Mouse (Mus musculus): Measurements from ENCODE around the gene Gpatch8. TPM values are rescaled to one million over a fixed set of nuclear protein-coding genes. Genes with fewer than 3 reads are reported as not detected.

The Gpatch8 gene
- polyA plus RNA-seq, 1 experiment: 1.1 TPM

- TF ChIP-seq GATA1 (IDR thresholded peaks at IDR 0.05; ENCODE audit: low read length): no peak
- no peak for TF ChIP-seq TAL1 (IDR thresholded peaks at IDR 0.05; ENCODE audit: low read length)
- H3K4me1 ChIP-seq (ENCODE audit: control insufficient read depth): peaks cover 13% of the 10 kb centered on the region
- peaks cover 96% of the 10 kb centered on the region for H3K27me3 ChIP-seq (ENCODE audit: control insufficient read depth)
- peaks cover 8% of the 10 kb centered on the region for H3K9me3 ChIP-seq (ENCODE audit: control insufficient read depth, low read length)
- H3K4me3 ChIP-seq (replicated peaks): no peak overlapping the region
- no peaks in the 10 kb centered on the region for H3K36me3 ChIP-seq (ENCODE audit: control insufficient read depth)
These were observed 106.9 kb downstream of the Gpatch8 start for GRCm38 (mm10) chr11:102449043-102450008.

- TF ChIP-seq TAL1 (IDR thresholded peaks at IDR 0.05; ENCODE audit: low read length): no peak
- H3K36me3 ChIP-seq (ENCODE audit: control insufficient read depth): no peaks in the 10 kb centered on the region
- H3K27me3 ChIP-seq (ENCODE audit: control insufficient read depth): peaks cover 97% of the 10 kb centered on the region
- H3K4me1 ChIP-seq (ENCODE audit: control insufficient read depth): peaks cover 13% of the 10 kb centered on the region
- peaks cover 8% of the 10 kb centered on the region for H3K9me3 ChIP-seq (ENCODE audit: control insufficient read depth, low read length)
- no peak overlapping the region for H3K4me3 ChIP-seq (replicated peaks)
These were observed 107.9 kb downstream of the Gpatch8 start for GRCm38 (mm10) chr11:102448327-102448726.

DNA sequence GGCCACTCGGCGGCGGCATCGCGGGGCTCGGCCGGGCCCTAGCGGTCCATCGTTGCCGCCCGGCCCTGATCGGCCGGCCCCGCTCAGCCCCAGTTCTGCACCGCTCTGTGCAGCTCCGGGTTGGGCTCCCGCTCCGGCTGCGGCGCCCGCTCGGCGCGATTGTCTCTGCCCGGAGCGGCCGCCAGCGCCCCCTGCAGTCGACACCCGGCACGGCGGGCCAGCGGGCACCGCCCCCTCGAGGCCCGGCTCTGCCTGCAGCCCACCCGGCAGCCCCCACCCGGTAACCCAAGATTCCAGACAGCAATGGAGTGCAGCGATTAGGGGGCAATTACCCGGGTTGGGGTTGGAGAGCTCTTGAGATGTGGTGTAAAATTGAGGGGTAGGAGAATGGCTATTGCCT is 108.7 kb downstream of the Gpatch8 start, which contains the start of gene Fam171a2:
TSS of gene Fam171a2 (minus strand) at position 186 of the 400 bp plus-strand sequence.
- H3K9me3 ChIP-seq (ENCODE audit: control insufficient read depth, low read length): peaks cover 8% of the 10 kb centered on the region
- H3K27me3 ChIP-seq (ENCODE audit: control insufficient read depth): peaks cover 93% of the 10 kb centered on the region
- no peaks in the 10 kb centered on the region for H3K36me3 ChIP-seq (ENCODE audit: control insufficient read depth)
- TF ChIP-seq GATA1 (IDR thresholded peaks at IDR 0.05; ENCODE audit: low read length) (no peak), TAL1 (IDR thresholded peaks at IDR 0.05; ENCODE audit: low read length) (no peak)
- peak within 1 kb of the TSS; percentile 48 for H3K4me3 ChIP-seq (replicated peaks)
- peaks cover 13% of the 10 kb centered on the region for H3K4me1 ChIP-seq (ENCODE audit: control insufficient read depth)

GRCm38 (mm10) chr11:102446581-102447461 is 109.4 kb downstream of the Gpatch8 start:
- H3K27me3 ChIP-seq (ENCODE audit: control insufficient read depth): peaks cover 88% of the 10 kb centered on the region
- H3K4me3 ChIP-seq (replicated peaks): peak overlapping the region; percentile 48
- no peak for TF ChIP-seq TAL1 (IDR thresholded peaks at IDR 0.05; ENCODE audit: low read length)
- no peak for TF ChIP-seq GATA1 (IDR thresholded peaks at IDR 0.05; ENCODE audit: low read length)
- H3K4me1 ChIP-seq (ENCODE audit: control insufficient read depth): peaks cover 13% of the 10 kb centered on the region
- H3K9me3 ChIP-seq (ENCODE audit: control insufficient read depth, low read length): peaks cover 8% of the 10 kb centered on the region
- no peaks in the 10 kb centered on the region for H3K36me3 ChIP-seq (ENCODE audit: control insufficient read depth)

DNA sequence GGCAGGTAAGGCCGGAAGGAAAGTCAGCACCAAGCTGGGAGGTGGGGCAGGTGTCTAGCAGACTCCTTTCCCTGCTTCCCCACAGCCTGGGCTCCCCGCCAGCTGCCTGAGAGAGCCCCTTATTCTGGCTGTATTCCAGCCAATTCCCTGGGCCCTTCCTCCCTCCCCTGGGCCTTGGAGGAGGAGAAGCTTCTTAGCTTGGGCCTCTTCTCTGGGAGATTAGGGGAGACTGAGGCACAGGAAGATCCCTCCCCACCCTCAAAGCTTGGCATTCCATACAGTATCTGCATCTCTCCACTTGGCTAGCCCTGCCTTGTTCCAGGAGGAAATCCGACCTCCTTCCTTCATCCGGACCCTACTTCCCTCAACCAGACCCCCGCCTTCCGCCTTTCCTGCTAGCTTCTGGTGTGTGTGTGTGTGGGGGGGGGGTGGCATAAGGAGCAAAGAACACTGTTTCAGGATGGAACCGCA is 110.3 kb downstream of the Gpatch8 start:
- Histone ChIP-seq H3K4me1 (ENCODE audit: control insufficient read depth) (peaks cover 13% of the 10 kb centered on the region), H3K27me3 (ENCODE audit: control insufficient read depth) (peaks cover 85% of the 10 kb centered on the region), H3K4me3 (replicated peaks) (no peak overlapping the region), H3K36me3 (ENCODE audit: control insufficient read depth) (no peaks in the 10 kb centered on the region), H3K9me3 (ENCODE audit: control insufficient read depth, low read length) (peaks cover 8% of the 10 kb centered on the region)
- TF ChIP-seq TAL1 (IDR thresholded peaks at IDR 0.05; ENCODE audit: low read length): no peak
- TF ChIP-seq GATA1 (IDR thresholded peaks at IDR 0.05; ENCODE audit: low read length): no peak

- Histone ChIP-seq H3K4me1 (ENCODE audit: control insufficient read depth) (peaks cover 13% of the 10 kb centered on the region), H3K9me3 (ENCODE audit: control insufficient read depth, low read length) (peaks cover 8% of the 10 kb centered on the region), H3K36me3 (ENCODE audit: control insufficient read depth) (no peaks in the 10 kb centered on the region), H3K27me3 (ENCODE audit: control insufficient read depth) (peaks cover 82% of the 10 kb centered on the region), H3K4me3 (replicated peaks) (no peak overlapping the region)
- TF ChIP-seq TAL1 (IDR thresholded peaks at IDR 0.05; ENCODE audit: low read length) (no peak), GATA1 (IDR thresholded peaks at IDR 0.05; ENCODE audit: low read length) (no peak)
These were observed 110.8 kb downstream of the Gpatch8 start for GRCm38 (mm10) chr11:102445264-102445890.

GRCm38 (mm10) chr11:102444781-102445180 is 111.4 kb downstream of the Gpatch8 start:
- Histone ChIP-seq H3K9me3 (ENCODE audit: control insufficient read depth, low read length) (peaks cover 8% of the 10 kb centered on the region), H3K4me1 (ENCODE audit: control insufficient read depth) (peaks cover 13% of the 10 kb centered on the region), H3K4me3 (replicated peaks) (no peak overlapping the region), H3K27me3 (ENCODE audit: control insufficient read depth) (peaks cover 82% of the 10 kb centered on the region), H3K36me3 (ENCODE audit: control insufficient read depth) (no peaks in the 10 kb centered on the region)
- TF ChIP-seq GATA1 (IDR thresholded peaks at IDR 0.05; ENCODE audit: low read length) (no peak), TAL1 (IDR thresholded peaks at IDR 0.05; ENCODE audit: low read length) (no peak)

- no peak for TF ChIP-seq TAL1 (IDR thresholded peaks at IDR 0.05; ENCODE audit: low read length)
- no peak for TF ChIP-seq GATA1 (IDR thresholded peaks at IDR 0.05; ENCODE audit: low read length)
- H3K4me1 ChIP-seq (ENCODE audit: control insufficient read depth): peaks cover 13% of the 10 kb centered on the region
- no peaks in the 10 kb centered on the region for H3K36me3 ChIP-seq (ENCODE audit: control insufficient read depth)
- H3K4me3 ChIP-seq (replicated peaks): no peak overlapping the region
- peaks cover 82% of the 10 kb centered on the region for H3K27me3 ChIP-seq (ENCODE audit: control insufficient read depth)
- H3K9me3 ChIP-seq (ENCODE audit: control insufficient read depth, low read length): peaks cover 8% of the 10 kb centered on the region
These were observed 111.9 kb downstream of the Gpatch8 start for GRCm38 (mm10) chr11:102444321-102444720.
